Mouse (Mus musculus) C2C12 (cell line): ENCODE measurements at regions not wholly inside any gene's neighbourhood (a gene's known extent, or its start where the extent isn't known, plus 50 kb on each side); places are given as distances from the start of the nearest gene placed in this dataset.

ENCODE experiments used
- CTCF ChIP-seq: IDR thresholded peaks from one replicate; pipeline ENCODE4 v1.5.1; 2011; ENCODE audit not compliant: control insufficient read depth, insufficient read depth, insufficient read length
- MAX ChIP-seq: IDR thresholded peaks from one replicate; pipeline ENCODE4 v1.6.1; 2011; ENCODE audit warnings: mild to moderate bottlenecking, control low read depth

GRCm38 (mm10) chr13:34504879-34505278 lies 148.4 kb downstream of the Pxdc1 start:
- TF ChIP-seq CTCF, result no peak
- no peak for TF ChIP-seq MAX
